Mouse (Mus musculus) midbrain, embryonic 13.5 days (tissue): ENCODE measurements at regions not wholly inside any gene's neighbourhood (a gene's known extent, or its start where the extent isn't known, plus 50 kb on each side); places are given as distances from the start of the nearest gene placed in this dataset.

ENCODE experiments used
- ATAC-seq: fragments of 200-750 bp; cut with Nextera tagmentation; 2 replicates; pipeline ENCODE4 v1.8.0; 2017; ENCODE audit warnings: mild to moderate bottlenecking, moderate TSS enrichment, moderate library complexity
- H3K27ac ChIP-seq: fragments of 300-500 bp; sonication (generic); 2 replicates; pipeline ENCODE4 v1.5.1; 2015; ENCODE audit warnings: inconsistent platforms, mild to moderate bottlenecking, moderate library complexity
- H3K27me3 ChIP-seq: fragments of 300-500 bp; sonication (generic); 2 replicates; pipeline ENCODE4 v1.6.1; 2015; ENCODE audit warnings: mild to moderate bottlenecking, inconsistent platforms
- H3K36me3 ChIP-seq: fragments of 300-500 bp; sonication (generic); 2 replicates; pipeline ENCODE4 v1.6.1; 2015; ENCODE audit warnings: mild to moderate bottlenecking, inconsistent platforms
- H3K4me1 ChIP-seq: fragments of 300-500 bp; sonication (generic); replicated peaks from 2 replicates; pipeline ENCODE4 v1.6.1; 2015; ENCODE audit warnings: inconsistent platforms
- H3K4me2 ChIP-seq: fragments of 300-500 bp; sonication (generic); replicated peaks from 2 replicates; pipeline ENCODE4 v1.6.1; 2015; ENCODE audit warnings: moderate library complexity, mild to moderate bottlenecking, inconsistent platforms
- H3K4me3 ChIP-seq: fragments of 300-500 bp; sonication (generic); replicated peaks from 2 replicates; pipeline ENCODE4 v1.5.1; 2015; ENCODE audit warnings: mild to moderate bottlenecking, inconsistent platforms
- H3K9ac ChIP-seq: fragments of 300-500 bp; sonication (generic); replicated peaks from 2 replicates; pipeline ENCODE4 v1.6.1; 2015; ENCODE audit warnings: mild to moderate bottlenecking, inconsistent platforms
- H3K9me3 ChIP-seq: fragments of 300-500 bp; sonication (generic); 2 replicates; pipeline ENCODE4 v1.6.1; 2016; ENCODE audit warnings: mild to moderate bottlenecking, inconsistent platforms
- WGBS: fragments of 180-500 bp; shearing (Covaris S2); methylation state at CpG from one replicate; pipeline ENCODE4 v1.1.7; 2015; 5-methylcytosine and 5-hydroxymethylcytosine counted together

DNA sequence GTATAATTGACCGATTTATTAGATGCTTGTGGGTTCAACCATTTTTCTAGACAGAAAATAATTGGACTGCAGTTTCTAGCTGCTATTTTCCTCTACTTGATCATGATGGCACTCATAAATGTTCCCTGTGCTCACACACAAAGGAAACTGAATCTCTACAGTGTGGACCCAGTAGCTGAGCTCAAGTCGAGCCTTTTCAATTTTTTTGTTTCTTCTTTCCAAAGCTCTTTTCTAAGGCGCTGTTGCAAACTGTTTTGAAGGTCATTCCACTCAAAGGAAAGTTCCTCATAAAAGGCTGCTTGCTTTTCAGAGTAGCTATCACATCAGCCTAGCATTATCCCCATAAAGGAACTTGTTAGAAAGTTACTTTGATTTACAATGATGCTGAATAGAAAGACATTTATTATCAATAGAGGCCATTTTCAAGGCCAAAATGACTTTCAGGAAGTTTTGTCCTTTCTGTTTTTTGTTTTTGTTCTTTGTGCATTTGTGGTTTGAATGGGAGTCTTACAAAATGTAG is 65.8 kb upstream of the Ust start:
- H3K4me2 ChIP-seq = no peak overlapping the region
- no peak overlapping the region for H3K4me3 ChIP-seq
- no peaks in the 10 kb centered on the region for H3K9me3 ChIP-seq
- no peaks in the 10 kb centered on the region for H3K36me3 ChIP-seq
- H3K27ac ChIP-seq = no peak overlapping the region
- ATAC-seq = no peak
- H3K4me1 ChIP-seq = 0 out of 2 replicates have a peak, but pooled peaks cover 3% of the 10 kb centered on the region
- 63% methylated on average over 3 of the region's 3 CpGs for WGBS
- no peaks in the 10 kb centered on the region for H3K27me3 ChIP-seq
- no peak overlapping the region for H3K9ac ChIP-seq

- ATAC-seq = 0 out of 2 replicates have a peak, but pooled peaks have one; percentile 40
- Histone ChIP-seq H3K4me1 (0 out of 2 replicates have a peak, but pooled peaks cover 3% of the 10 kb centered on the region), H3K27ac (no peak overlapping the region), H3K27me3 (no peaks in the 10 kb centered on the region), H3K36me3 (no peaks in the 10 kb centered on the region), H3K9me3 (no peaks in the 10 kb centered on the region), H3K4me3 (no peak overlapping the region), H3K4me2 (no peak overlapping the region), H3K9ac (no peak overlapping the region)
- WGBS = 65% methylated on average over 7 of the region's 7 CpGs
Observed at GRCm38 (mm10) chr10:8583552-8584388, 65.1 kb upstream of the Ust start.

DNA sequence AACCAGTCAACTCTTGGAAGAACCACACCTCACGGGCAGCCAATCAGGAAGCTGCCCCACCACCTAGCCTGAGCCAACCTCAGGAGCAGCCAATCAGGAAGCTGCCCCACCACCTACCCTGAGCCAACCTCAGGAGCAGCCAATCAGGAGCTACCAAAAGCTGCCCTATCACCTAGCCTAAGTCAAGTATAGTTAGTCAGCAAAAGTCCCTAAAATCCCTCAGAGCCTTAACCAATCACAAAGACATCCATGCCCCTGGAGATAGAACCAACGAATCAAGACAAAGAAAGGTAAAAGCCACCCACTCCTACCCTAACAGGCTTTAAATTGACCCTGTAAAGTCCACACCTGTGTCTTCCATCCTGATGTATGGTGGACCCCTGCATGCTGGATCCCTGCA is 61.7 kb upstream of the Ust start:
- no peak overlapping the region for H3K9ac ChIP-seq
- WGBS = 95% methylated on average over 2 of the region's 2 CpGs
- H3K4me2 ChIP-seq = no peak overlapping the region
- H3K27ac ChIP-seq = no peak overlapping the region
- H3K9me3 ChIP-seq = no peaks in the 10 kb centered on the region
- no peak for ATAC-seq
- H3K4me3 ChIP-seq = no peak overlapping the region
- H3K4me1 ChIP-seq = 0 out of 2 replicates have a peak, but pooled peaks cover 3% of the 10 kb centered on the region
- H3K36me3 ChIP-seq = no peaks in the 10 kb centered on the region
- no peaks in the 10 kb centered on the region for H3K27me3 ChIP-seq

DNA sequence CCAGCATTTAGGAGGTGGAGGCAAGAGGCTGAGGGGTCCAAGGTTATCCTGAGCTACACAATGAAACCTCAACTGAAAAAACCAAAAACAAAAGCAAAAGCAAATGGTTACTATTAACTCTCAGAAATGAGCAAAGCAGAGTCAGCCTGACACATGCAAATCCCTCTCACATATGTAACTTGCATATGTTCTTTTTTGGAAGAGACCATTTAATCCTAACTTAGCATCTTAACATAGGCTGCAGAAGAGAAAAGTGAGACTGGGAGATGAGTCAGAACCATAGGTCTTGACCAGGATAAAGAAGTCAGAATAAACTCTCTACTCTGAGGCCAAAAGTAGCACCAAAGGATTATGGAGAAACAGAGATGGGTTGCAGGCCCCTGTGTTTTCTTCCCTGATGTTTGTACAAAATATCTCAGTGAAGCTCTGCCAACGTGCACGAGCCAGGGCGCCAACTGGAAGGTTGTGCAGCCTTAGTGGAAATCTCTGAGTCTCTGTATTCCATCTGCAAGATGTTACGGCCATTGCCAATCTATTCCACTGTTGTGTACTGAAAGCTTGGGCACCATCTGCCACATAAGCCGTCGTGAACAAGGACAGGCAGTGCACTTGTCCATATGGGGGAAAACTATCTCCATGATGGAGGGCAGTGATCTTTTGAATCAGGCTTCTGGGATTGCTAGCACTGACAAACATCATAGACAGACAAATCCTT is 59.2 kb upstream of the Ust start:
- no peak overlapping the region for H3K9ac ChIP-seq
- no peaks in the 10 kb centered on the region for H3K27me3 ChIP-seq
- H3K36me3 ChIP-seq = no peaks in the 10 kb centered on the region
- no peak for ATAC-seq
- H3K4me1 ChIP-seq = no peaks in the 10 kb centered on the region
- no peak overlapping the region for H3K27ac ChIP-seq
- 86% methylated on average over 6 of the region's 6 CpGs for WGBS
- no peak overlapping the region for H3K4me3 ChIP-seq
- H3K4me2 ChIP-seq = no peak overlapping the region
- H3K9me3 ChIP-seq = no peaks in the 10 kb centered on the region
